Mouse (Mus musculus) heart, embryonic 12.5 days (tissue): ENCODE results near the gene Safb. TPM values are rescaled to one million over a fixed set of nuclear protein-coding genes. Genes with fewer than 3 reads are reported as not detected.

Experiments used
- ATAC-seq: fragments of 200-750 bp; cut with Nextera tagmentation; 2 replicates; pipeline ENCODE4 v1.8.0; 2017; ENCODE audit warnings: moderate TSS enrichment, moderate library complexity; ENCODE audit not compliant: insufficient number of reproducible peaks, low FRiP score
- H3K27ac ChIP-seq: fragments of 300-500 bp; sonication (generic); 2 replicates; pipeline ENCODE4 v1.5.1; 2016; ENCODE audit warnings: mild to moderate bottlenecking, moderate library complexity; ENCODE audit not compliant: poor library complexity, severe bottlenecking
- H3K27me3 ChIP-seq: fragments of 300-500 bp; sonication (generic); replicated peaks from 2 replicates; pipeline ENCODE4 v1.6.1; 2016; ENCODE audit warnings: mild to moderate bottlenecking, moderate library complexity
- H3K36me3 ChIP-seq: fragments of 300-500 bp; sonication (generic); 2 replicates; pipeline ENCODE4 v1.6.1; 2016; ENCODE audit warnings: mild to moderate bottlenecking, moderate library complexity
- H3K4me1 ChIP-seq: fragments of 300-500 bp; sonication (generic); replicated peaks from 2 replicates; pipeline ENCODE4 v1.6.1; 2016; ENCODE audit warnings: mild to moderate bottlenecking
- H3K4me2 ChIP-seq: fragments of 300-500 bp; sonication (generic); 2 replicates; pipeline ENCODE4 v1.6.1; 2016; ENCODE audit warnings: mild to moderate bottlenecking, moderate library complexity
- H3K4me3 ChIP-seq: fragments of 300-500 bp; sonication (generic); 2 replicates; pipeline ENCODE4 v1.5.1; 2016; ENCODE audit warnings: mild to moderate bottlenecking
- H3K9ac ChIP-seq: fragments of 300-500 bp; sonication (generic); 2 replicates; pipeline ENCODE4 v1.6.1; 2016; ENCODE audit warnings: mild to moderate bottlenecking, moderate library complexity
- H3K9me3 ChIP-seq: fragments of 300-500 bp; sonication (generic); replicated peaks from 2 replicates; pipeline ENCODE4 v1.6.1; 2016; ENCODE audit warnings: mild to moderate bottlenecking, moderate library complexity
- WGBS: fragments of 180-500 bp; shearing (Covaris S2); methylation state at CpG from one replicate; pipeline ENCODE4 v1.1.7; 2016; 5-methylcytosine and 5-hydroxymethylcytosine counted together
- polyA plus RNA-seq: library from polyadenylated mRNA; unstranded; fragments of >200 nt; fragmentation: Nextera tagmentation; extraction: Ambion mirVana; gene quantifications from 2 replicates; pipeline ENCODE4 v1.2.1, GENCODE M21; 2016

The Safb gene
- polyA plus RNA-seq, 1 experiment from 2014 or later: 93.1 TPM

GRCm38 (mm10) chr17:56655311-56655710, 70.7 kb downstream of the Safb start:
- H3K36me3 ChIP-seq: no peaks in the 10 kb centered on the region
- H3K9me3 ChIP-seq: no peaks in the 10 kb centered on the region
- H3K4me1 ChIP-seq: no peaks in the 10 kb centered on the region
- ATAC-seq: no peak
- WGBS: 59% methylated on average over 3 of the region's 3 CpGs
- no peak overlapping the region for H3K27ac ChIP-seq
- no peaks in the 10 kb centered on the region for H3K27me3 ChIP-seq
- H3K4me2 ChIP-seq: no peak overlapping the region
- no peak overlapping the region for H3K9ac ChIP-seq
- no peak overlapping the region for H3K4me3 ChIP-seq

Other genes starting within 250 kb of the Safb start
- 86.8 and 90.2 TPM in 2 replicates for gene Ptprs, start 108.3 kb upstream of the Safb start, polyA plus RNA-seq
- gene Znrf4, start 72.4 kb upstream of the Safb start, polyA plus RNA-seq: not detected in 2 replicates
- gene Gm20219, start 30.4 kb upstream of the Safb start, polyA plus RNA-seq: 0.35 and 0.40 TPM in 2 replicates
- 61.1 and 61.2 TPM in 2 replicates for gene Safb2, start 240 bp upstream of the Safb start, polyA plus RNA-seq
- 253 and 282 TPM in 2 replicates for gene 2410015M20Rik, start 24.9 kb downstream of the Safb start, polyA plus RNA-seq
- gene Rpl36, start 28.6 kb downstream of the Safb start, polyA plus RNA-seq: 1,231 and 1,273 TPM in 2 replicates
- 66.2 and 67.3 TPM in 2 replicates for gene Lonp1, start 42.1 kb downstream of the Safb start, polyA plus RNA-seq
- 0.28 and 0.42 TPM in 2 replicates for gene Catsperd, start 43.3 kb downstream of the Safb start, polyA plus RNA-seq
- gene Ranbp3, start 88.5 kb downstream of the Safb start, polyA plus RNA-seq: 63.2 and 64.5 TPM in 2 replicates
- gene Ndufa11, start 132.9 kb downstream of the Safb start, polyA plus RNA-seq: 638 and 663 TPM in 2 replicates
- 12.1 and 12.9 TPM in 2 replicates for gene Vmac, start 133.2 kb downstream of the Safb start, polyA plus RNA-seq
- gene Nrtn, start 172.7 kb downstream of the Safb start, polyA plus RNA-seq: 7.5 and 9.0 TPM in 2 replicates
- 33.3 and 34.8 TPM in 2 replicates for gene Dus3l, start 179.9 kb downstream of the Safb start, polyA plus RNA-seq
- gene Prr22, start 185.4 kb downstream of the Safb start, polyA plus RNA-seq: 1.0 and 1.4 TPM in 2 replicates
- 3.8 and 4.4 TPM in 2 replicates for gene Rfx2, start 246.2 kb downstream of the Safb start, polyA plus RNA-seq